8 mouse cellular contexts compared by ENCODE assay signal in genomic region chr16:18343778-18344177, GRCm38 (mm10). TPM values are rescaled to one million over a fixed set of nuclear protein-coding genes. Genes with fewer than 3 reads are reported as not detected.
DNase-seq lines count a peak whose midpoint lies in the region; ATAC-seq and TF ChIP-seq lines count a peak whose summit lies in the region.

No protein-coding gene starts in this region.

- peak overlapping the region; percentile 48 for H3K4me3 ChIP-seq in C2C12 (ENCODE audit: insufficient read depth, poor library complexity, severe bottlenecking)
- H3K4me3 ChIP-seq in erythroblast, embryonic 14.5 days (replicated peaks), result peak overlapping the region; percentile 86
- peak overlapping the region; percentile 67 for H3K4me3 ChIP-seq in heart, embryonic 12.5 days
- H3K4me3 ChIP-seq in kidney, postnatal 0 days (replicated peaks; ENCODE audit: low read depth, low read length), result peak overlapping the region; percentile 60
- H3K4me3 ChIP-seq in liver, embryonic 11.5 days (ENCODE audit: low read depth, low read length), result peak overlapping the region; percentile 80
- H3K4me3 ChIP-seq in stomach, embryonic 14.5 days (ENCODE audit: low read depth, low read length), result peak overlapping the region; percentile 48

- peak overlapping the region; percentile 42 for H3K27ac ChIP-seq in heart, embryonic 12.5 days (ENCODE audit: poor library complexity, severe bottlenecking)
- 0 out of 2 replicates have a peak overlapping the region, but pooled peaks have one; percentile 5 for H3K27ac ChIP-seq in kidney, postnatal 0 days
- peak overlapping the region; percentile 84 for H3K27ac ChIP-seq in liver, embryonic 11.5 days (ENCODE audit: low read depth, low read length)
- H3K27ac ChIP-seq in stomach, embryonic 14.5 days (ENCODE audit: low read length), result no peak overlapping the region

- H3K9ac ChIP-seq in heart, embryonic 12.5 days, result peak overlapping the region; percentile 81
- H3K9ac ChIP-seq in kidney, postnatal 0 days (ENCODE audit: low read depth, low read length), result peak overlapping the region; percentile 62
- peak overlapping the region; percentile 80 for H3K9ac ChIP-seq in liver, embryonic 11.5 days (ENCODE audit: low read depth, low read length)
- peak overlapping the region; percentile 14; the same call in 1 of the 2 replicates for H3K9ac ChIP-seq in stomach, embryonic 14.5 days (replicated peaks; ENCODE audit: low read depth, low read length)

- peak; percentile 91 for ATAC-seq in heart, embryonic 12.5 days (ENCODE audit: insufficient number of reproducible peaks, low FRiP score)
- peak; percentile 87 for ATAC-seq in kidney, postnatal 0 days (replicated peaks; ENCODE audit: low FRiP score, low read depth)
- ATAC-seq in liver, embryonic 11.5 days (replicated peaks; ENCODE audit: low FRiP score), result peak; percentile 92
- ATAC-seq in stomach, embryonic 14.5 days (ENCODE audit: insufficient number of reproducible peaks, insufficient read depth, low FRiP score, low read depth), result peak; percentile 88

- WGBS in heart, embryonic 12.5 days, result under 1% methylated on average over 38 of the region's 38 CpGs
- 0% methylated on average over 38 of the region's 38 CpGs for WGBS in kidney, postnatal 0 days
- WGBS in liver, embryonic 11.5 days, result 0% methylated on average over 38 of the region's 38 CpGs
- under 1% methylated on average over 38 of the region's 38 CpGs for WGBS in stomach, embryonic 14.5 days

- H3K4me2 ChIP-seq in heart, embryonic 12.5 days, result peak overlapping the region; percentile 86
- H3K4me2 ChIP-seq in kidney, postnatal 0 days (ENCODE audit: low read length), result peak overlapping the region; percentile 81
- peak overlapping the region; percentile 65 for H3K4me2 ChIP-seq in liver, embryonic 11.5 days
- peak overlapping the region; percentile 83 for H3K4me2 ChIP-seq in stomach, embryonic 14.5 days (replicated peaks; ENCODE audit: low read depth, low read length)

- peak overlapping the region; percentile 46 for H3ac ChIP-seq in C2C12 (ENCODE audit: control insufficient read depth, insufficient read length, low read depth)

- peak; percentile 74; the same call in 1 of the 2 replicates for TF ChIP-seq POLR2A in brain, embryonic 14.5 days (IDR thresholded peaks at IDR 0.05; ENCODE audit: borderline replicate concordance, extremely low read depth, insufficient read depth, insufficient read length, poor library complexity, severe bottlenecking)

- no peaks in the 10 kb centered on the region for H3K79me3 ChIP-seq in C2C12 (ENCODE audit: low read depth)

- peak; percentile 99 for DNase-seq in brain, embryonic 14.5 days (ENCODE audit: low read depth)
- DNase-seq in kidney, postnatal 0 days (ENCODE audit: low spot score), result peak; percentile 97
- DNase-seq in liver, embryonic 11.5 days (ENCODE audit: low spot score), result peak; percentile 94
- DNase-seq in naive thymus-derived CD4-positive, alpha-beta T cell, adult 2 months (ENCODE audit: low read depth), result peak; percentile 95

- H3K4me1 ChIP-seq in erythroblast, embryonic 14.5 days (ENCODE audit: control insufficient read depth), result peaks cover 68% of the 10 kb centered on the region
- peaks cover 56% of the 10 kb centered on the region for H3K4me1 ChIP-seq in heart, embryonic 12.5 days (replicated peaks)
- H3K4me1 ChIP-seq in kidney, postnatal 0 days (replicated peaks; ENCODE audit: insufficient read depth, low read length), result 0 out of 2 replicates have a peak, but pooled peaks cover 6% of the 10 kb centered on the region
- peaks cover 30% of the 10 kb centered on the region for H3K4me1 ChIP-seq in liver, embryonic 11.5 days (replicated peaks; ENCODE audit: control insufficient read depth, insufficient read depth, low read length)
- peaks cover 10% of the 10 kb centered on the region; the same call in 1 of the 2 replicates for H3K4me1 ChIP-seq in stomach, embryonic 14.5 days (ENCODE audit: control insufficient read depth, insufficient read depth, low read length)

- H3K36me3 ChIP-seq in C2C12 (ENCODE audit: control insufficient read depth, insufficient read depth), result no peaks in the 10 kb centered on the region
- H3K36me3 ChIP-seq in erythroblast, embryonic 14.5 days (ENCODE audit: control insufficient read depth), result peaks cover 30% of the 10 kb centered on the region
- no peaks in the 10 kb centered on the region for H3K36me3 ChIP-seq in heart, embryonic 12.5 days
- 0 out of 2 replicates have a peak, but pooled peaks cover 4% of the 10 kb centered on the region for H3K36me3 ChIP-seq in kidney, postnatal 0 days (ENCODE audit: insufficient read depth, low read length)
- H3K36me3 ChIP-seq in liver, embryonic 11.5 days (ENCODE audit: control insufficient read depth, insufficient read depth, low read length), result no peaks in the 10 kb centered on the region
- no peaks in the 10 kb centered on the region for H3K36me3 ChIP-seq in stomach, embryonic 14.5 days (ENCODE audit: control insufficient read depth, insufficient read depth, low read length)

- TF ChIP-seq CTCF in C2C12 (IDR thresholded peaks at IDR 0.05; ENCODE audit: control insufficient read depth, insufficient read depth, insufficient read length), result no peak
- no peak for TF ChIP-seq CTCF in brain, embryonic 14.5 days (IDR thresholded peaks at IDR 0.05; ENCODE audit: borderline replicate concordance, extremely low read depth, insufficient read depth, insufficient read length)
- TF ChIP-seq CTCF in kidney, postnatal 0 days (IDR thresholded peaks at IDR 0.05; ENCODE audit: low read depth), result no peak

- H3K79me2 ChIP-seq in C2C12 (ENCODE audit: control insufficient read depth, insufficient read depth), result no peaks in the 10 kb centered on the region

- H3K9me3 ChIP-seq in erythroblast, embryonic 14.5 days (ENCODE audit: control insufficient read depth, low read length), result peaks cover 7% of the 10 kb centered on the region; the same call in 1 of the 2 replicates
- no peaks in the 10 kb centered on the region for H3K9me3 ChIP-seq in heart, embryonic 12.5 days (replicated peaks)
- no peaks in the 10 kb centered on the region for H3K9me3 ChIP-seq in kidney, postnatal 0 days (replicated peaks; ENCODE audit: low read length)
- no peaks in the 10 kb centered on the region for H3K9me3 ChIP-seq in liver, embryonic 11.5 days (ENCODE audit: control insufficient read depth, low read length)
- no peaks in the 10 kb centered on the region for H3K9me3 ChIP-seq in stomach, embryonic 14.5 days (ENCODE audit: control insufficient read depth, low read depth, low read length)

- H3K27me3 ChIP-seq in C2C12 (ENCODE audit: control insufficient read depth, insufficient read depth, insufficient read length), result no peaks in the 10 kb centered on the region
- H3K27me3 ChIP-seq in erythroblast, embryonic 14.5 days (ENCODE audit: control insufficient read depth), result peaks cover 35% of the 10 kb centered on the region
- 0 out of 2 replicates have a peak, but pooled peaks cover 4% of the 10 kb centered on the region for H3K27me3 ChIP-seq in heart, embryonic 12.5 days (replicated peaks)
- no peaks in the 10 kb centered on the region for H3K27me3 ChIP-seq in kidney, postnatal 0 days (ENCODE audit: insufficient read depth, low read length)
- peaks cover 26% of the 10 kb centered on the region for H3K27me3 ChIP-seq in liver, embryonic 11.5 days (replicated peaks; ENCODE audit: control insufficient read depth, insufficient read depth, low read length)
- no peaks in the 10 kb centered on the region for H3K27me3 ChIP-seq in stomach, embryonic 14.5 days (ENCODE audit: control insufficient read depth, insufficient read depth, low read length)

TF ChIP-seq in C2C12, 6 proteins besides CTCF, POLR2A, EP300 and RAD21:
- TF ChIP-seq CEBPB (IDR thresholded peaks at IDR 0.05; ENCODE audit: low read depth), result no peak
- TF ChIP-seq MYOD1 (IDR thresholded peaks at IDR 0.05; ENCODE audit: control insufficient read depth, insufficient read length, low read depth), result no peak
- no peak for TF ChIP-seq MYOG (IDR thresholded peaks at IDR 0.05; ENCODE audit: control insufficient read depth, extremely low read depth, insufficient read length)
- TF ChIP-seq USF1 (IDR thresholded peaks at IDR 0.05; ENCODE audit: low read depth), result no peak
- no peak for TF ChIP-seq MAX (IDR thresholded peaks at IDR 0.05)
- TF ChIP-seq FOSL1 (IDR thresholded peaks at IDR 0.05; ENCODE audit: insufficient read depth, low read length, poor library complexity, severe bottlenecking), result no peak

RNA-seq across cellular contexts. Expression of gene Tango2, which starts 4.1 kb away (rescaled TPM):
- polyA plus RNA-seq in C2C12 (2012; fragmentation: generic; extraction: Trizol), result 20.6 TPM
- 69.4 and 78.6 TPM in 2 replicates for polyA plus RNA-seq in brain, embryonic 14.5 days (2012; rRNA removed)
- 5.6 and 7.4 TPM in 2 replicates for polyA plus RNA-seq in erythroblast, embryonic 14.5 days (2012)
- 48.4 and 50.3 TPM in 2 replicates for polyA plus RNA-seq in heart, embryonic 12.5 days (2016; fragmentation: Nextera tagmentation; extraction: Ambion mirVana)
- polyA plus RNA-seq in kidney, postnatal 0 days (2015; fragmentation: Nextera tagmentation; extraction: Ambion mirVana), result 28.3 and 31.6 TPM in 2 replicates
- 104 and 109 TPM in 2 replicates for polyA plus RNA-seq in liver, embryonic 11.5 days (2014; fragmentation: Nextera tagmentation; extraction: Ambion mirVana)
- polyA plus RNA-seq in stomach, embryonic 14.5 days (2014; fragmentation: Nextera tagmentation; extraction: Ambion mirVana), result 27.2 and 27.4 TPM in 2 replicates

RNA-seq across cellular contexts. Expression of gene Arvcf, which starts 4.2 kb away (rescaled TPM):
- 5.4 TPM for polyA plus RNA-seq in C2C12 (2012; fragmentation: generic; extraction: Trizol)
- polyA plus RNA-seq in brain, embryonic 14.5 days (2012; rRNA removed), result 169 and 189 TPM in 2 replicates
- polyA plus RNA-seq in erythroblast, embryonic 14.5 days (2012), result 0.84 and 1.3 TPM in 2 replicates
- polyA plus RNA-seq in heart, embryonic 12.5 days (2016; fragmentation: Nextera tagmentation; extraction: Ambion mirVana), result 32.5 and 36.9 TPM in 2 replicates
- 20.0 and 20.6 TPM in 2 replicates for polyA plus RNA-seq in kidney, postnatal 0 days (2015; fragmentation: Nextera tagmentation; extraction: Ambion mirVana)
- 13.8 and 15.5 TPM in 2 replicates for polyA plus RNA-seq in liver, embryonic 11.5 days (2014; fragmentation: Nextera tagmentation; extraction: Ambion mirVana)
- 26.9 and 27.9 TPM in 2 replicates for polyA plus RNA-seq in stomach, embryonic 14.5 days (2014; fragmentation: Nextera tagmentation; extraction: Ambion mirVana)

RNA-seq across cellular contexts. Expression of gene Dgcr8, which starts 54.7 kb away (rescaled TPM):
- polyA plus RNA-seq in C2C12 (2012; fragmentation: generic; extraction: Trizol), result 22.0 TPM
- 76.2 and 82.0 TPM in 2 replicates for polyA plus RNA-seq in brain, embryonic 14.5 days (2012; rRNA removed)
- polyA plus RNA-seq in erythroblast, embryonic 14.5 days (2012), result 0.64 and 0.95 TPM in 2 replicates
- polyA plus RNA-seq in heart, embryonic 12.5 days (2016; fragmentation: Nextera tagmentation; extraction: Ambion mirVana), result 24.0 and 24.9 TPM in 2 replicates
- polyA plus RNA-seq in kidney, postnatal 0 days (2015; fragmentation: Nextera tagmentation; extraction: Ambion mirVana), result 15.6 and 18.5 TPM in 2 replicates
- 29.0 and 30.8 TPM in 2 replicates for polyA plus RNA-seq in liver, embryonic 11.5 days (2014; fragmentation: Nextera tagmentation; extraction: Ambion mirVana)
- polyA plus RNA-seq in stomach, embryonic 14.5 days (2014; fragmentation: Nextera tagmentation; extraction: Ambion mirVana), result 42.3 and 43.3 TPM in 2 replicates

Comparison
In these comparisons a context has a peak if more than half of its experiments do, and no peak if none do; other contexts are left out.
1. H3K9ac ChIP-seq: peak in every context shown above with its lines; median percentile 81 in heart, embryonic 12.5 days; 80 in liver, embryonic 11.5 days; 62 in kidney, postnatal 0 days; 14 in stomach, embryonic 14.5 days.